Mouse (Mus musculus): ENCODE data around the gene Ccnd2. TPM values are rescaled to one million over a fixed set of nuclear protein-coding genes. Genes with fewer than 3 reads are reported as not detected.

The Ccnd2 gene
- total and polyA plus RNA-seq, 3 experiments, result 46.2 to 139 (median 132) TPM

DNA sequence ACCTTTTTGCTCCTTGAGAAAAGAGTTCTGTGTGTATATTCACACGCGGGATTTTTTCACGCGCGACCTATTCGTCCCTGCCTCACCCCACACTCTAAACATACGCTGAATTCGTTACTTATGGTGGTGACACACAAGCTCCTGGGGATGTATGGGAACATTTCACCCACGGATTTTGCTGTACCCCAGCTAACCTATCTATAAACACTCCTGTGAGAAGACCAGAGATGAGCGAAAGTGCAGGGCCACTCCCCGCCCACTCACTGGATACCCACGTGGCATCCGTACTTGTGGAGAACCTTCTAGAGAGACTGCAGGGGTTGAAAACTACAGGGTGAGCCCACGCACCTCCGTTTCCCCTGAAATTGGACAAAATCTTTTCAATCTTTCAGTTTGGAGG is 3.5 kb upstream of the Ccnd2 start:
- 9% methylated on average over 15 of the region's 15 CpGs for WGBS
- DNase-seq, result peak; percentile 45
- Histone ChIP-seq H3K9ac (ENCODE audit: low read depth, low read length) (peak overlapping the region; percentile 3; the same call in 1 of the 2 replicates), H3K4me3 (peak overlapping the region; percentile 89), H3K27ac (peak overlapping the region; percentile 83), H3K79me2 (replicated peaks; ENCODE audit: control insufficient read depth, insufficient read depth, low read length) (no peaks in the 10 kb centered on the region), H3K4me1 (ENCODE audit: control insufficient read depth, insufficient read depth, low read length) (no peaks in the 10 kb centered on the region), H3K27me3 (ENCODE audit: control insufficient read depth, insufficient read depth, low read length) (no peaks in the 10 kb centered on the region), H3K36me3 (ENCODE audit: control insufficient read depth, insufficient read depth, low read length) (no peaks in the 10 kb centered on the region)
- TF ChIP-seq EP300 (IDR thresholded peaks at IDR 0.05; ENCODE audit: insufficient read depth, low read depth, low read length), result no peak
- no peak for TF ChIP-seq POLR2A (IDR thresholded peaks at IDR 0.05; ENCODE audit: insufficient read depth, low read depth, low read length)
- TF ChIP-seq CTCF (IDR thresholded peaks at IDR 0.05), result no peak
- intact Hi-C loops (cut with DNase I), result no loop called here

GRCm38 (mm10) chr6:127154708-127155268 is 2.8 kb upstream of the Ccnd2 start:
- Histone ChIP-seq H3K27ac (peak overlapping the region; percentile 83), H3K79me2 (replicated peaks; ENCODE audit: control insufficient read depth, insufficient read depth, low read length) (no peaks in the 10 kb centered on the region), H3K27me3 (ENCODE audit: control insufficient read depth, insufficient read depth, low read length) (no peaks in the 10 kb centered on the region), H3K36me3 (ENCODE audit: control insufficient read depth, insufficient read depth, low read length) (no peaks in the 10 kb centered on the region), H3K4me3 (peak overlapping the region; percentile 89), H3K9ac (ENCODE audit: low read depth, low read length) (peak overlapping the region; percentile 73), H3K4me1 (ENCODE audit: control insufficient read depth, insufficient read depth, low read length) (no peaks in the 10 kb centered on the region)
- WGBS, result under 1% methylated on average over 34 of the region's 34 CpGs
- intact Hi-C loops (cut with DNase I), result no loop called here
- peak; percentile 31 for TF ChIP-seq POLR2A (IDR thresholded peaks at IDR 0.05; ENCODE audit: insufficient read depth, low read depth, low read length)
- TF ChIP-seq EP300 (IDR thresholded peaks at IDR 0.05; ENCODE audit: insufficient read depth, low read depth, low read length), result no peak
- TF ChIP-seq CTCF (IDR thresholded peaks at IDR 0.05), result no peak
- DNase-seq, result peak; percentile 77 to 82

- H3K4me3 ChIP-seq, result peak overlapping the region; percentile 89
- H3K27ac ChIP-seq, result peak overlapping the region; percentile 83
- H3K36me3 ChIP-seq (ENCODE audit: control insufficient read depth, insufficient read depth, low read length), result no peaks in the 10 kb centered on the region
- peak overlapping the region; percentile 73 for H3K9ac ChIP-seq (ENCODE audit: low read depth, low read length)
- intact Hi-C loops (cut with DNase I), result no loop called here
- H3K4me1 ChIP-seq (ENCODE audit: control insufficient read depth, insufficient read depth, low read length), result no peaks in the 10 kb centered on the region
- H3K27me3 ChIP-seq (ENCODE audit: control insufficient read depth, insufficient read depth, low read length), result no peaks in the 10 kb centered on the region
- TF ChIP-seq EP300 (IDR thresholded peaks at IDR 0.05; ENCODE audit: insufficient read depth, low read depth, low read length) (no peak), POLR2A (IDR thresholded peaks at IDR 0.05; ENCODE audit: insufficient read depth, low read depth, low read length) (no peak), CTCF (IDR thresholded peaks at IDR 0.05) (no peak)
- 2% methylated on average over 30 of the region's 30 CpGs for WGBS
- no peaks in the 10 kb centered on the region for H3K79me2 ChIP-seq (replicated peaks; ENCODE audit: control insufficient read depth, insufficient read depth, low read length)
- DNase-seq, result peak; percentile 28 to 52
These were observed 2.1 kb upstream of the Ccnd2 start for GRCm38 (mm10) chr6:127153972-127154707.

GRCm38 (mm10) chr6:127153296-127153800 is 1.4 kb upstream of the Ccnd2 start:
- H3K27ac ChIP-seq, result peak overlapping the region; percentile 83
- H3K4me3 ChIP-seq, result peak overlapping the region; percentile 89
- no peaks in the 10 kb centered on the region for H3K79me2 ChIP-seq (replicated peaks; ENCODE audit: control insufficient read depth, insufficient read depth, low read length)
- peak; percentile 62 to 66 for DNase-seq
- H3K27me3 ChIP-seq (ENCODE audit: control insufficient read depth, insufficient read depth, low read length), result no peaks in the 10 kb centered on the region
- H3K9ac ChIP-seq (ENCODE audit: low read depth, low read length), result peak overlapping the region; percentile 22
- no peak for TF ChIP-seq CTCF (IDR thresholded peaks at IDR 0.05)
- TF ChIP-seq POLR2A (IDR thresholded peaks at IDR 0.05; ENCODE audit: insufficient read depth, low read depth, low read length), result peak; percentile 67
- 0 out of 2 replicates have a peak, but pooled peaks have one; percentile 42 for TF ChIP-seq EP300 (IDR thresholded peaks at IDR 0.05; ENCODE audit: insufficient read depth, low read depth, low read length)
- H3K4me1 ChIP-seq (ENCODE audit: control insufficient read depth, insufficient read depth, low read length), result no peaks in the 10 kb centered on the region
- intact Hi-C loops (cut with DNase I), result no loop called here
- H3K36me3 ChIP-seq (ENCODE audit: control insufficient read depth, insufficient read depth, low read length), result no peaks in the 10 kb centered on the region
- WGBS, result 1% methylated on average over 28 of the region's 28 CpGs

DNA sequence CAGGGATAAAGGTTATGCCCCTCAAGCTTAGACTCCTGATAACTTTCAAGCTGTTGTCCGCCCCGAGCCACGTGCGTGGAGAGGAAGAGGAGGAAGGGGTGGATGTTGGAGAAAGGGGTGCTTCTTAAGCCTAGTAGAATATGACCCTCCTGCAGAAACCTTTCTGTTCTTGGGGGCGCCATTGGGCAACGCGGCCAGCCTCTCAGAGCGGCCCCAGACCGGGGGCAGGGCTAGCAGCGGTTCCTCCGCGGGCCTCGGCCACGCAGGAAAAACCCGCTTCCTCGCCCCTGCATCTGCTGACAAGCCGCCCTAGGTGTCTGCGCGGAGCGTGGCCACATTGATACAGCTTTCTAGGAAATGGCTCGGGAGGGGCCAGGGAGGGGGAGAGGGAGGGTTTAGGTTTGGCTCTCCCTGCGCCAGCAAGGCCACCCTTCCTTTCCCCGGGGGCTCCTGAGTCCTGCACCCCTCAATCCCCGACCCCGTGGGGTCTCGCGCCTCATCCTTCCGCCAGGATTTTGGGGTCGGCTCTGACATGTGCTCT is 358 bp downstream of the Ccnd2 start:
- peak overlapping the region; percentile 82 for H3K27ac ChIP-seq
- peak overlapping the region; percentile 68 for H3K9ac ChIP-seq (ENCODE audit: low read depth, low read length)
- peak overlapping the region; percentile 89 for H3K4me3 ChIP-seq
- no peaks in the 10 kb centered on the region for H3K36me3 ChIP-seq (ENCODE audit: control insufficient read depth, insufficient read depth, low read length)
- no peaks in the 10 kb centered on the region for H3K4me1 ChIP-seq (ENCODE audit: control insufficient read depth, insufficient read depth, low read length)
- no peaks in the 10 kb centered on the region for H3K27me3 ChIP-seq (ENCODE audit: control insufficient read depth, insufficient read depth, low read length)
- TF ChIP-seq POLR2A (IDR thresholded peaks at IDR 0.05; ENCODE audit: insufficient read depth, low read depth, low read length) (no peak), EP300 (IDR thresholded peaks at IDR 0.05; ENCODE audit: insufficient read depth, low read depth, low read length) (no peak), CTCF (IDR thresholded peaks at IDR 0.05) (0 out of 2 replicates have a peak, but pooled peaks have one; percentile 18)
- under 1% methylated on average over 29 of the region's 29 CpGs for WGBS
- no peaks in the 10 kb centered on the region for H3K79me2 ChIP-seq (replicated peaks; ENCODE audit: control insufficient read depth, insufficient read depth, low read length)
- peak; percentile 68 to 71 for DNase-seq
- intact Hi-C loops (cut with DNase I), result no loop called here
